Mouse (Mus musculus) MEL (cell line): Measurements from ENCODE around the gene 2410004P03Rik. TPM values are rescaled to one million over a fixed set of nuclear protein-coding genes. Genes with fewer than 3 reads are reported as not detected.

ENCODE experiments used
- DNase-seq: peaks from one replicate; pipeline ENCODE4 v3.0.0; 2011; ENCODE audit warnings: low read depth, low spot score
- H3K27ac ChIP-seq: 2 replicates; pipeline ENCODE4 v1.5.1; 2012; ENCODE audit warnings: low read depth, mild to moderate bottlenecking, control low read depth, low read length, moderate library complexity; ENCODE audit not compliant: control insufficient read depth
- H3K27me3 ChIP-seq, 2 experiments: fragments of 150-350 bp in 1 of 2; sonication (generic) in 1 of 2; 2 replicates each; pipeline ENCODE4 v1.6.1; 2012; ENCODE audit warnings: low read length in 2 of 2, mild to moderate bottlenecking in 2 of 2, improper control_type of control experiment in 1 of 2, moderate library complexity in 1 of 2; ENCODE audit not compliant: insufficient read depth in 2 of 2, control insufficient read depth in 1 of 2
- H3K36me3 ChIP-seq, 2 experiments: 2 replicates each; pipeline ENCODE4 v1.6.1; 2012 to 2014; ENCODE audit warnings: low read length in 2 of 2, improper control_type of control experiment in 1 of 2, inconsistent platforms in 1 of 2, mild to moderate bottlenecking in 1 of 2; ENCODE audit not compliant: insufficient read depth in 2 of 2, control insufficient read depth in 1 of 2
- H3K4me1 ChIP-seq, 2 experiments: fragments of 150-350 bp in 1 of 2; sonication (generic) in 1 of 2; 2 replicates each; pipeline ENCODE4 v1.6.1; 2012; ENCODE audit warnings: low read length in 2 of 2, improper control_type of control experiment in 1 of 2, mild to moderate bottlenecking in 1 of 2; ENCODE audit not compliant: insufficient read depth in 2 of 2, control insufficient read depth in 1 of 2
- H3K4me3 ChIP-seq, 2 experiments: fragments of 150-350 bp in 1 of 2; sonication (generic) in 1 of 2; 2 replicates each; pipeline ENCODE4 v1.5.1; 2012; ENCODE audit warnings: low read depth in 2 of 2, low read length in 2 of 2, mild to moderate bottlenecking in 2 of 2, moderate library complexity in 2 of 2, control low read depth in 1 of 2, improper control_type of control experiment in 1 of 2; ENCODE audit not compliant: control insufficient read depth in 1 of 2, insufficient read depth in 1 of 2
- H3K79me2 ChIP-seq: 2 replicates; pipeline ENCODE4 v1.6.1; 2012; ENCODE audit warnings: mild to moderate bottlenecking, low read length, moderate library complexity; ENCODE audit not compliant: control insufficient read depth, poor library complexity, insufficient read depth
- H3K9ac ChIP-seq: 2 replicates; pipeline ENCODE4 v1.6.1; 2012; ENCODE audit warnings: low read depth, mild to moderate bottlenecking, control low read depth, low read length, moderate library complexity; ENCODE audit not compliant: control insufficient read depth, poor library complexity, severe bottlenecking
- H3K9me3 ChIP-seq: fragments of 150-350 bp; sonication (generic); replicated peaks from 2 replicates; pipeline ENCODE4 v1.6.1; 2012; ENCODE audit warnings: mild to moderate bottlenecking, low read length, improper control_type of control experiment, moderate library complexity; ENCODE audit not compliant: insufficient read depth
- BHLHE40 ChIP-seq: IDR thresholded peaks from 2 replicates; pipeline ENCODE4 v1.6.1; 2012; ENCODE audit warnings: low read depth, mild to moderate bottlenecking, inconsistent platforms, low read length, improper control_type of control experiment, borderline replicate concordance
- CHD2 ChIP-seq: IDR thresholded peaks from 2 replicates; pipeline ENCODE4 v1.6.1; 2011; ENCODE audit warnings: low read length, improper control_type of control experiment
- E2F4 ChIP-seq: IDR thresholded peaks from 2 replicates; pipeline ENCODE4 v1.6.1; 2011; ENCODE audit warnings: low read depth, low read length, improper control_type of control experiment, borderline replicate concordance
- ELF1 ChIP-seq: IDR thresholded peaks from 2 replicates; pipeline ENCODE4 v1.6.1; 2014; ENCODE audit warnings: low read depth, mild to moderate bottlenecking, inconsistent platforms, low read length, improper control_type of control experiment, moderate library complexity
- EP300 ChIP-seq, 2 experiments: IDR thresholded peaks; 2 replicates each; pipeline ENCODE4 v1.6.1; 2011; ENCODE audit warnings: improper control_type of control experiment in 2 of 2, low read length in 2 of 2, low read depth in 1 of 2, mild to moderate bottlenecking in 1 of 2
- GABPA ChIP-seq: IDR thresholded peaks from 2 replicates; pipeline ENCODE4 v1.6.1; 2012; ENCODE audit warnings: low read depth, mild to moderate bottlenecking, inconsistent platforms, low read length, improper control_type of control experiment, moderate library complexity
- GATA1 ChIP-seq: IDR thresholded peaks from 2 replicates; pipeline ENCODE4 v1.6.1; 2011; ENCODE audit warnings: low read depth, low read length, improper control_type of control experiment
- HCFC1 ChIP-seq: IDR thresholded peaks from 2 replicates; pipeline ENCODE4 v1.6.1; 2012; ENCODE audit warnings: low read depth, mild to moderate bottlenecking, inconsistent platforms, low read length, improper control_type of control experiment, moderate library complexity
- KAT2A ChIP-seq: conservative IDR thresholded peaks from 2 replicates; pipeline ENCODE4 v1.6.1; 2012; ENCODE audit warnings: low read depth, low read length, improper control_type of control experiment, inconsistent platforms
- MAFK ChIP-seq: IDR thresholded peaks from 2 replicates; pipeline ENCODE4 v1.6.1; 2011; ENCODE audit warnings: low read depth, mild to moderate bottlenecking, low read length, improper control_type of control experiment, borderline replicate concordance
- MAX ChIP-seq: IDR thresholded peaks from 2 replicates; pipeline ENCODE4 v1.6.1; 2011; ENCODE audit warnings: low read length, improper control_type of control experiment
- MAZ ChIP-seq: IDR thresholded peaks from 2 replicates; pipeline ENCODE4 v1.6.1; 2012; ENCODE audit warnings: low read depth, mild to moderate bottlenecking, inconsistent platforms, low read length, improper control_type of control experiment
- MEF2A ChIP-seq: IDR thresholded peaks from 2 replicates; pipeline ENCODE4 v1.6.1; 2014; ENCODE audit warnings: low read depth, mild to moderate bottlenecking, inconsistent platforms, low read length, improper control_type of control experiment; ENCODE audit not compliant: poor library complexity, insufficient replicate concordance, severe bottlenecking; ENCODE audit errors: extremely low read depth
- MXI1 ChIP-seq: IDR thresholded peaks from 2 replicates; pipeline ENCODE4 v1.6.1; 2011; ENCODE audit warnings: mild to moderate bottlenecking, low read depth, low read length, improper control_type of control experiment
- MYB ChIP-seq: IDR thresholded peaks from 2 replicates; pipeline ENCODE4 v1.6.1; 2011; ENCODE audit warnings: mild to moderate bottlenecking, low read depth, low read length, improper control_type of control experiment
- MYC ChIP-seq: IDR thresholded peaks from 2 replicates; pipeline ENCODE4 v1.6.1; 2011; ENCODE audit warnings: low read depth, mild to moderate bottlenecking, low read length, improper control_type of control experiment, moderate library complexity
- NELFE ChIP-seq: IDR thresholded peaks from 2 replicates; pipeline ENCODE4 v1.6.1; 2011; ENCODE audit warnings: low read depth, low read length, improper control_type of control experiment
- NRF1 ChIP-seq: IDR thresholded peaks from 2 replicates; pipeline ENCODE4 v1.6.1; 2014; ENCODE audit warnings: low read depth, mild to moderate bottlenecking, inconsistent platforms, low read length, improper control_type of control experiment, moderate library complexity; ENCODE audit not compliant: poor library complexity, insufficient read depth, severe bottlenecking
- POLR2AphosphoS2 ChIP-seq: IDR thresholded peaks from 2 replicates; pipeline ENCODE4 v1.6.1; 2011; ENCODE audit warnings: low read length, improper control_type of control experiment
- POLR2AphosphoS5 ChIP-seq: IDR thresholded peaks from 2 replicates; pipeline ENCODE4 v1.6.1; 2012; ENCODE audit warnings: low read depth, borderline replicate concordance, mild to moderate bottlenecking, inconsistent platforms, low read length, moderate library complexity, mixed read lengths
- SIN3A ChIP-seq: IDR thresholded peaks from 2 replicates; pipeline ENCODE4 v1.6.1; 2012; ENCODE audit warnings: low read length, improper control_type of control experiment, inconsistent platforms
- SMC3 ChIP-seq: IDR thresholded peaks from 2 replicates; pipeline ENCODE4 v1.6.1; 2011; ENCODE audit warnings: low read depth, low read length, improper control_type of control experiment
- TAL1 ChIP-seq: IDR thresholded peaks from 2 replicates; pipeline ENCODE4 v1.6.1; 2012; ENCODE audit warnings: mild to moderate bottlenecking, inconsistent platforms, low read length, moderate library complexity, mixed read lengths
- TCF12 ChIP-seq: IDR thresholded peaks from 2 replicates; pipeline ENCODE4 v1.6.1; 2014; ENCODE audit warnings: low read depth, mild to moderate bottlenecking, inconsistent platforms, low read length, improper control_type of control experiment, moderate library complexity
- UBTF ChIP-seq: IDR thresholded peaks from 2 replicates; pipeline ENCODE4 v1.6.1; 2012; ENCODE audit warnings: low read depth, mild to moderate bottlenecking, inconsistent platforms, low read length, improper control_type of control experiment, moderate library complexity, borderline replicate concordance; ENCODE audit not compliant: insufficient read depth
- USF2 ChIP-seq, 2 experiments: IDR thresholded peaks; 2 replicates each; pipeline ENCODE4 v1.6.1; 2011 to 2012; ENCODE audit warnings: improper control_type of control experiment in 2 of 2, low read length in 2 of 2, borderline replicate concordance in 1 of 2, inconsistent platforms in 1 of 2, low read depth in 1 of 2, mild to moderate bottlenecking in 1 of 2; ENCODE audit not compliant: insufficient read depth in 1 of 2
- ZC3H11A ChIP-seq: IDR thresholded peaks from 2 replicates; pipeline ENCODE4 v1.6.1; 2012; ENCODE audit warnings: low read depth, mild to moderate bottlenecking, inconsistent platforms, low read length, improper control_type of control experiment
- ZKSCAN1 ChIP-seq: IDR thresholded peaks from 2 replicates; pipeline ENCODE4 v1.6.1; 2012; ENCODE audit warnings: low read depth, mild to moderate bottlenecking, inconsistent platforms, low read length, improper control_type of control experiment, moderate library complexity
- polyA plus RNA-seq, 2 experiments: library from polyadenylated mRNA; stranded (reverse) in 1 of 2; unstranded in 1 of 2; fragments of >175 nt in 1 of 2; fragments of >200 nt in 1 of 2; gene quantifications; 2 replicates each; pipeline versions ENCODE4 v1.2.1 to v1.2.4; 2012; ENCODE audit warnings: low replicate concordance in 2 of 2, low read depth in 1 of 2; ENCODE audit not compliant: insufficient read length in 2 of 2, insufficient read depth in 1 of 2, missing spikeins in 1 of 2
- total RNA-seq: library from RNA; depleted of rRNA; stranded (reverse); fragments of 300-350 nt; gene quantifications from 2 replicates; pipeline ENCODE4 v1.2.3, GENCODE M21; 2012

2410004P03Rik gene
- total and polyA plus RNA-seq, 3 experiments, result 0.03 TPM; not detected in 2

DNA sequence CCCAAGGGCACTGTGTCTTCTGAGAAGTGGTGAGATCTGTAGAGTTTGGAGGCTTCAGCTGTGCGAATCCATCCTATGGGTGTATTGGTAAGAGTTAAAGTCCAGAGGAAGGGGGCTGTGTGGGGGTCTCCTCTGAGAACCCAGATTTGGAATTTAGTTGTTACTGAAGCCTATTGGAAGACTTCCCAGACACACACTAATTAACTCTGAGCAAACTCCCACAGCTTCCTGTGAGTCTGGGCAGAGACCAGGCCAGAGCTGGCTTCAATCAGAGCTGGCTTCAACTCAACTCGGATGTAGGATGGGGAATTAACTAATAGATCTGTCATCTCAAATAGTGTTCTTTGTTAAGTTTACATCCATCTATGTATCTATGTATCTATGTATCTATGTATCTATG is 4.2 kb upstream of the 2410004P03Rik start:
- H3K4me3 ChIP-seq, result no peak overlapping the region
- no peaks in the 10 kb centered on the region for H3K27me3 ChIP-seq
- H3K79me2 ChIP-seq, result no peaks in the 10 kb centered on the region
- no peaks in the 10 kb centered on the region for H3K9me3 ChIP-seq
- H3K27ac ChIP-seq, result no peak overlapping the region
- no peak for TF ChIP-seq GABPA
- no peak for TF ChIP-seq ZC3H11A
- TF ChIP-seq TAL1, result no peak
- TF ChIP-seq TCF12, result no peak
- TF ChIP-seq MEF2A, result no peak
- no peak for TF ChIP-seq MXI1
- no peak for TF ChIP-seq USF2 (IDR thresholded peaks at IDR 0.05; ENCODE audit: borderline replicate concordance in 1 of 2, insufficient read depth in 1 of 2, low read depth in 1 of 2, low read length in 2 of 2)
- TF ChIP-seq EP300 (IDR thresholded peaks at IDR 0.05; ENCODE audit: low read depth in 1 of 2, low read length in 2 of 2), result no peak
- no peak for TF ChIP-seq E2F4
- TF ChIP-seq MYB, result no peak
- TF ChIP-seq KAT2A, result no peak
- TF ChIP-seq ELF1, result no peak
- no peak for TF ChIP-seq MAZ
- TF ChIP-seq NELFE, result no peak
- TF ChIP-seq POLR2AphosphoS2, result no peak
- TF ChIP-seq MAX, result no peak
- no peak for TF ChIP-seq UBTF
- no peak for TF ChIP-seq MAFK
- no peak for TF ChIP-seq SMC3
- no peak for TF ChIP-seq ZKSCAN1
- no peak overlapping the region for H3K9ac ChIP-seq
- peaks cover 5 to 11% of the 10 kb centered on the region in 2 experiments for H3K4me1 ChIP-seq
- DNase-seq, result no peak
- peaks cover 0 to 6% of the 10 kb centered on the region in 2 experiments; a peak in 2 of 4 replicates for H3K36me3 ChIP-seq

DNA sequence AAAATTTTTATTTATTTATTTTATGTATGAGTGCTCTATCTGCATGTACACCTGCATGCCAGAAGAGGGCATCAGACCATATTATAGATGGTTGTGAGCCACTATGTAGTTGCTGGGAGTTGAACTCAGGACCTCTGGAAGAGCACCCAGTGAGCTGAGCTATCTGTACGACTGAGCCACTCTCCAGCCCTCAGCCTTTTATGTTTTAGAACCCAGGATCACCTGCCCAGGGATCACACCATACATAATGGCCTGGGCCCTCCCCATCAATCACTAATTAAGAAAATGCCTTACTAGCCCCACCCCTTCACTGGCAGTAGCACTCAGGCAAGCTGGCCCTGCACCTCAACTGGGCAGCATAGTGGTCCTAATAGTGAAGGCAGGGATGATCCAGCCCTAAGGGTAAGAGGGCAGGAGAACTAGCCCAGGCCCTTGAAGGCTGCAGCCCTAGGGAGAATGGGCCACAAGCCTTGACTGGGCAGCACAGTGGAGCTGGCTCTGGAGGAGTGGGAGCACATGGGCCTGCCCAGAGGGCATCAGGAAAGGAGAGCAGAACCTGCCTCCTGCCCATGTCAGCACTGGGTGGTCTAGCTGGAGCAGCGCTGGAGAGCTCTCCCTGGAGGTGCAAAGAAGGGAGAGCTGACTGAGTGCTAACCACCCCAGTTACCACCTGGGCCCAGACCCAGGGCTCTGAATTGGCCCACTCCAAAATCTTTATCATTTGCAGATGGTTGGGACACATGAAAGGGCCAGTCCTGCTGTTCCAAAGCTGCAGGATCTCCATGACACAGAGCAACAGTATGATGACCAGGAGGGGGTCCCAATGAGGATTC is 756 bp upstream of the 2410004P03Rik start:
- H3K4me1 ChIP-seq, result no peaks in the 10 kb centered on the region
- TF ChIP-seq BHLHE40 (no peak), EP300 (IDR thresholded peaks at IDR 0.05; ENCODE audit: low read depth in 1 of 2, low read length in 2 of 2) (no peak), NRF1 (no peak), GATA1 (no peak), KAT2A (no peak), E2F4 (no peak), HCFC1 (no peak), MYC (no peak), UBTF (no peak), POLR2AphosphoS5 (no peak), ZKSCAN1 (no peak), CHD2 (no peak), SIN3A (no peak)
- H3K4me3 ChIP-seq, result no peak overlapping the region
- no peaks in the 10 kb centered on the region for H3K36me3 ChIP-seq
- no peak overlapping the region for H3K27ac ChIP-seq
- H3K79me2 ChIP-seq, result no peaks in the 10 kb centered on the region
- DNase-seq, result no peak
- H3K9ac ChIP-seq, result no peak overlapping the region
- H3K27me3 ChIP-seq, result no peaks in the 10 kb centered on the region
- H3K9me3 ChIP-seq, result no peaks in the 10 kb centered on the region
